Mouse (Mus musculus): Measurements from ENCODE around the gene Krtap31-2.

The Krtap31-2 gene

GRCm38 (mm10) chr11:99935991-99936390 is at the start of gene Krtap31-2:
Krtap31-2 (plus strand) TSS chr11:99936291.
- DNase-seq: no peak

GRCm38 (mm10) chr11:99907620-99908019 is 28.5 kb upstream of the Krtap31-2 start, which contains the start of gene Krtap31-1:
Krtap31-1 (plus strand) TSS chr11:99907920.
- no peak for DNase-seq

GRCm38 (mm10) chr11:99914451-99914850 is 21.6 kb upstream of the Krtap31-2 start, which contains the start of gene Gm11565:
Gm11565 (plus strand) TSS chr11:99914751.
- no peak for DNase-seq

GRCm38 (mm10) chr11:99937751-99938264 is 1.7 kb downstream of the Krtap31-2 start:
- no peak for DNase-seq

GRCm38 (mm10) chr11:99948175-99948574 is 12.1 kb downstream of the Krtap31-2 start, which contains the start of gene Krtap9-5:
Krtap9-5 (plus strand) TSS chr11:99948475.
- no peak for DNase-seq

GRCm38 (mm10) chr11:99964213-99964612 is 28.1 kb downstream of the Krtap31-2 start:
- DNase-seq: no peak

GRCm38 (mm10) chr11:99965961-99966360 is 29.9 kb downstream of the Krtap31-2 start:
- no peak for DNase-seq

- DNase-seq: no peak
Measured at GRCm38 (mm10) chr11:99978953-99979352, 42.9 kb downstream of the Krtap31-2 start, which contains the start of gene Krtap29-1. Krtap29-1 (minus strand) TSS chr11:99979053.

- DNase-seq: no peak
Measured at GRCm38 (mm10) chr11:99982731-99983130, 46.6 kb downstream of the Krtap31-2 start.

GRCm38 (mm10) chr11:99983442-99983841 is 47.4 kb downstream of the Krtap31-2 start:
- DNase-seq: no peak

- DNase-seq: no peak
Measured at GRCm38 (mm10) chr11:99985291-99986092, 49.4 kb downstream of the Krtap31-2 start.

GRCm38 (mm10) chr11:99986180-99986647 is 50.1 kb downstream of the Krtap31-2 start, which contains the start of gene Krtap16-1:
Krtap16-1 (minus strand) TSS chr11:99986597.
- no peak for DNase-seq
